Mouse (Mus musculus): Measurements from ENCODE around the gene Shisal2a. TPM values are rescaled to one million over a fixed set of nuclear protein-coding genes. Genes with fewer than 3 reads are reported as not detected.
"Not testable (repeated sequence)": the region's sequence is repeated elsewhere in the genome, so short reads cannot be mapped to it uniquely, and the experiment has no call there.

The Shisal2a gene
- total RNA-seq, 2 experiments from 2014 or later: not detected

DNA sequence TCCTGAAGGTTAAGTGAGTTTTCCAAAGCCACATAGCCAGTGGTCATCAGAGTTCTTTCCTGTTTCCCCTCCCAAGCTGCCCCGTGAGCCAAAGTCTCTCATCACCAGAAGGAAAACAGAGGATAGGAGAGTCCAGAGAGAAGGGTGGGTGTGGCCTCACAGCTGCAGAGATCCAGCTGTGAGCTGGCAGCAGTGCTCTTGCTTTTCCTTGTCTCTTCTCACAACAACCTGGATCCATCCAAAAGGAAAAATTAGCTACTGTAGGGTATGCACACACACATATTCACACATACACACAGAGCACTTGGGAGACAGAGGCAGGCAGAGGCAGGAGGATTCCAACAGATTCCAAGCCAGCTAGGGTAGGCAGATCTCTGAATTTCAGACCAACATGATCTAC is 2.9 kb upstream of the Shisal2a start:
- DNase-seq (ENCODE audit: low spot score in 2 of 2): no peak
- intact Hi-C loops (cut with DNase I): no loop called here

DNA sequence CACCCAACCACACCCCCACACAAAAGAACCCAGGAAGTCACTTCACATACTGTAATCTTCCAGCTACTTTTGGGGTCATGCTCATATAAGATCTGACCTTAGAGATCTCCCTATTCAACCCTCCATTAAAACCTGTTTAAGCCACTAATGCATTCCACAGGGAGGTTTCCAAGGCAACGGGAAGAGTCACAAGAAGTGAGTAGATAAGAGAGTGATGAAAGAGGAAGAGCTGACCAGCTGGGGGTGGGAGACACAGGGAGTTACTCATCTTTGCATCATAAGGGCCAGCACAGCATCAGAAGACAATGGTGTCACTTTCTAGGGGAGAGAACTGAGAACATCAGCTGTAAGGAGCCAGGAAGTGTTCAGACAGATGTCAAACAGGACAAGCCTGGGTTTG is 3.0 kb downstream of the Shisal2a start:
- DNase-seq (ENCODE audit: low spot score in 2 of 2): no peak
- intact Hi-C loops (cut with DNase I): no loop called here

DNA sequence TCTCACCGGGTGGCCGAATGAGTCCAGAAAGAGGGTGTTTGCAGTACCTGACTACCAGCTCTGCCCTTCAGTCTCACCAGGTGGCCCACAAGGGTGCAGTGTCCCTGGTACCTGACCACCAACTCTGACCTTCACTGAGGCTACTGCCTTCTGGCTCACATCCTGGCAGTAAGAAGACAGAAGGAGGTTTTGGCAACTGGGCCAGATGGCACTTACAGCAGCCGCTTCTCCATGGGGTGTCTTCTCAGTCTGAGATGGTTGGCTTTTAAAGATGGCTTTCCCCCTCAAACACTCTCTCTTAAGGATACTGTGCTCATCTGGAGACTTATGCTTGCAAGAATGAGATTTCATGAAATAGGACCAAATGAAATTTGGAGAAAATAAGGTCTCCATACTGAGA is 3.7 kb downstream of the Shisal2a start:
- DNase-seq (ENCODE audit: low spot score in 2 of 2): no peak
- intact Hi-C loops (cut with DNase I): no loop called here

DNA sequence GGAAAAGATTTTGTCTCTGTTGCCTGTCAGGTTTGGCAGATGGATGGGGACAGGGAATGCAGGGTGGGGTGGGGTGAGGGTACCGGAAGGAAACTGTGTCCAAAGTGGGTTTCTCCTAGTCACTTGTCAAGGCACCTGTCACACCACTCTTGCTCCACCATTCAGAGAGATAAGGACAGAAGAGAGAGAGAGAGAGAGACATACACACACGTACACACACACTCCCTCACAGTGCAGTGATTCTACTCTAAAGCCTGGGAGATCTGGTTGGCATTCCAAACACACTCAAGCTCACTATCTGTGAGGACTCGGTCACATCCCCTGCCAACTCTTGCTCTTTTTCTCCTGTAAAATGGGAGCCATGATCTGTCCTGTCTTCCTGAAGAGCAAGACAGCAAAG is 11.0 kb downstream of the Shisal2a start:
- intact Hi-C loops (cut with DNase I): no loop called here
- no peak for DNase-seq (ENCODE audit: low spot score in 2 of 2)

DNA sequence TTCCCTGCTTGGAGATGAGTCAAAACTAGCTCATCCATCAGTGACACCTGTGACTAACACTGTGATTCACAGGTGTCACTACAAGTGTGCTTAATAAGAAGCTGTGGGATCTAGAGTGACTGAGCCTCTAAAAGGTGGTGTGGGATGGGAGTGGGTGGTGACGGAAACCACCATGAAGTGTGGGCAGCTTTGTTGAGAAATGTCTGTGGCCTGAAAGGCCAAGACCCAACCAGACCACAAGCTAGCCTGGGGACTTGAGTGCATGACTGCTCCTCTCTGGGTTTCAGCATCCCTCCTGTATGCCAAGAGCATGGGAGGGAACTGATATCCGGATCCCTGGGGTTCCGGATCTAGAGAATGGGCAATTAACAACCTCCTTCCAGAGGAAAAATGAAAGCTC is 11.7 kb downstream of the Shisal2a start:
- intact Hi-C loops (cut with DNase I): no loop called here

DNA sequence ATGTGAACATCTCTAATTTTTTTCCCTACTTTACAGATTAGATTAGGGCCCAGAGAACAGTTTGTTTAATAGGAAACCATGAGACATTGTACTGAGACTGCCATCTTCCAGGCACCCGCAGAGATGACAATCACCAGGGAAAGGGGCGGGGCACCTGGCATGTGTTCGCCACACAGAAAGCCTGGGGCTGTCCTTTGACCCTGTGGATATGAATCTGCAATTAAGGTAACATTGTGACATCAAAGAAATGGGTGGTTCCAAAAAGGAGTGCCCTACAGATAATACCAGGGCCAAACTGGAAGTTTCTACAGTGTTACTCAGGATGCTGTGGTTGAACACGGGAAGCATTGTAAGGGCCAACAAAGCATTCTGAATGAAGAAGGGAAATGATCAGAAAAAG is 12.7 kb downstream of the Shisal2a start:
- DNase-seq (ENCODE audit: low spot score in 2 of 2): no peak
- intact Hi-C loops (cut with DNase I): no loop called here

More for the DNA sequence above, 11.7 kb downstream of the Shisal2a start:
- no peak for DNase-seq (ENCODE audit: low spot score in 2 of 2)

DNA sequence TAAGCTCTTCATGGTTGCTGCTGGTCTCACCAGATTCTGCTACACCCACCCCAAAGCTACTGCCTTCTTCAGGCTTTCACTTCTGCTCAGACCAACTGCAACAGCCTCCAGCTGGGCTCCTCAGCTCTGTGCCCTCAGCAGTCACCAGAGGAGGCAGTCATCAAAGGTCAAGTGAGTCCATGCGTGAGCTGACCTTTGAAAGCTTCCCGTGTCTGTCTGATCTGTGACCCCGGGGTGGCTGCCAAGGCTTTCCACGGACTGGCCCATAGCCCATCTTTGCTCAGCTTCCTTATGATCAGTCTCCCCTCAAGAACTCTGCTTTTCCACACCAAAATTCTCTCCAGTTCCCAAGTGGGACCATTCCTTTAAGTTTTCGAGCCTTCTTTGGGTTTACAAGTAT is 13.9 kb downstream of the Shisal2a start:
- intact Hi-C loops (cut with DNase I): no loop called here
- DNase-seq (ENCODE audit: low spot score in 2 of 2): no peak

DNA sequence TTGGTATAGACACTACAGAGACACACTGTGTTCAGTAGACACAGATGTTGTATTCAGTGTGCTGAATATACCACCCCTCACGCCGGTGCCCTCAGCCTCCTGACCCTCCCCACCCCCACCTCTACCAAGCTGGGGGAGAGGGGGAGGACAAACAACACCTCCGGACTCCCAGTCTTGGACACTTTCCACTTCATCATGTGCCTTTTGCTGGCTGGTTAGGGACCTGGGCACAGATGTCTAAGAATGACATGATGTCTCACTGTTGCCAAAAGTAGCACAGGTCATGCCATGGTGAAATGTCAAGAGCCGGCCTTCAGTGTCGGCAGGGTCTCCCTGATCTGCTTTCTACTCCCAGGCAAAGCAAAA is 19.1 kb downstream of the Shisal2a start:
- intact Hi-C loops (cut with DNase I): no loop called here
- no peak for DNase-seq (ENCODE audit: low spot score in 2 of 2)

DNA sequence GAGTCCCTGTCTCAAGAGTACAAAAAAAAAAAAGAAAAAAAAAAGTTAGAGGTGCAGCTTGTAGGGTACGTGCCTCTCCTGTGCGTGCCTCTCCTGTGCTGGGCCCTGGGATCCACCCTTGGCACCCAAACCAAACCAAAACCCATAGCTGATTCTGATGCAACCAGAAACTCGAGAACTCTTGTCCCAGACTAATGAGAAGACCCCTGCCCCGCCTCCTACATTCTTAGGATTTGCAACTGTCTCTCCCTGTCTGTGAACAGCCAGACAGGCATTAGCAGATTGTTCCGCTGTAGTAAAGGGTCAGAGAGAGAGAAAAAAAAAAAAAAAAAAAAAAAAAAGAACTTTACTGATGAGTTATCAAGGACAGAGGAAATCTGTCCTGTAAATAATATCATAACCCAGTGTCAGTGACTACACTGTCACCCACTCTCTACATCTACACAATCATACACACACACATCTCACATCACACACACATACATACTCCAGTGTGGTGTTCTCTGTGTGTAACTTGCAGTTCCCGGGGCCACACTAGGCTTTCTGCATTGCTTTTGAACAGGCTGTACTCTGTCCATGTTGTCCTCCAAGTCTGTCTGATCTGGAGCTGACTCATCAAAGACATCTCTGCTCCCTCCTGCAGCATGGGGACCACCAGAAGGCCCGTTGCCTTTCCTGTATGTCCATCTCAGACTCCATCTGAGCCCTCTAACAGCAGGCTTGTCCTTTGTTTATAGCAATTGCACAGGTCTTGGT is 19.6 kb downstream of the Shisal2a start:
- intact Hi-C loops (cut with DNase I): no loop called here
- no peak for DNase-seq (ENCODE audit: low spot score in 2 of 2)

DNA sequence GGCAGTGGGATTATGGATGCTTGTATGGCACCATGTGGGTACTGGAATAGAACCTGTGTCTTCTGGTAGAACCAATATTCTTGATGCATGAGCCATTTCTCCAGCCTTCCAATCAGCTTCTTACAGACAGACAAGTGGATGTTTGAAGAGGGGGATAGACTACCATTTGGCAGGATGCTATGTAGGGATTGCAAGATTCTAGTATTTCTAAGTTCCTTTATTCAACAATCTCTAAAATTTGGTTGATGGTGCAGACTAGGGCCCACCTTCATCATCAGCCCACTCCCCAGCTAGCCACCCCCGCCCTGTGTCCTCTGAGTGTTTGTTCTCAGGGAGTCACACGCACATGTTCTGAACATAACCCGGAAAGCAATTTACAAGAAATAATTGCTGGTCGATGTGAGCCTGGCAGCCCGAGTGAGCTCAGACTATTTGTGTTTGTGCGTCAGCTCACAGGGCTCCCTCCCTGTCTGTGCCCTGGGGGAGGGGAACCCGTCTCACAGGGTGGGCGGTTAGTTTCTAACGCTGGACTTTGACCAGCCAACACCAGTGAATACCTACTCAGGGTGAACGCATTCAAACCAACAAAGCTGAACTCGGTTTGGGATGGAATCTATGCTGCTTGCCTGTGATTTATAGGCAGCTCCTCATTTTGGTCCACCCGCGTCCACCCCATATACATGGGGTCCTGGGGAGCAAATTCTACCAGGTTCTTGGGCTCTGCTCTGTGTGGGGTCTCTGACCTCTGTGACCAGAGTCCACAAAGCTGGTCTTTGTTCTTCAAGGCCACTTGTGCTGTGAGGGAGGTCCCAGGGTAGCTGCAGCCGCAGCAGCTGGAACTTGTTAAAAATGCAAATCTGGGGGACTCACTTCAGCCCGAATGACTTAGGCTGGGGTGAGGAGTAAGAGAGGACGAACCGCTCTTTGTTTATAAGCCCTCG is 20.6 kb downstream of the Shisal2a start:
- DNase-seq (ENCODE audit: low spot score in 2 of 2): peak in 1 of 2 experiments; percentile 9
- intact Hi-C loops (cut with DNase I): no loop called here

DNA sequence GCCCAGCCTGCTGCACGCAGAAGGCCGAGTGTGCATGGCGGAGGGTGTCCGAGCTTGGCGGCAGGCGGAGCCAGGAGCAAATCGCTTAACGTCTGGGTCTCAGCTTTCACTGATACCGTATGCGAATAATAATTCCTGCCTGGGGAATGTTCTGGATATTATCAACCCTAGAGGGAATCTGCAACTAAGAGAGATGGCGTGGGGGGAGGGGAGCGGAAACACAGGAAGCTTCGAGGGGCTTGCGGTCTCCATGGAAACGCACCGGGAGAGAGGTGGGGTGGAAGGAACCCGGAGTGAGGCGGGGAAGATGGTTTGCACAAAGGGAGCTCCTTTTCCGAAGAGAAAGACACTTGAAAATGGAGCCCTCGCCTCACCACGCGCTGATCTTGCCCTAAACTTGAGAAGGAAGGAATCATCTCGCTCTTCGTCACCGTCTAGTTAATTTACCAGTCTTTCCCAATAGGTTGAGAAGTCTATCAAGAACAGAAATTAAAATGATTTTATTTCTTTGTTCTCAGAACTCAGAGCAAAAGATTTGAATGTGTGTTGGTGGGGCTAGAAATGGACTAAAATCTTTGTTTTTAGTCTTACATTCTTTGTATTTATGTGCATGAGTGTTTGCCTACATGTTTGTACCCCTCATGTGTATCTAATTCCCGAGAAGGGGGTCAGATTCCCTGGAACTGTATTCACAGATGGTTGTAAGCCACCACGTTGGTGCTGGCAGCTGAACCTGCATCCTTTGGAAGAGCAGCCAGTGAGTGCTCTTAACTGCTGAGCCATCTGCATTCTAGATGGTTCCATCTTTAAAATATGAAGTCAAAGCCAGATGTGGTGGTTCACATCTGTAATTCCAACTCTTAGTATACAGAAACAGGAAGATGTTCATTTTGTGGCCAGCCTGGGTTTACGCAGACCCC is 22.8 kb downstream of the Shisal2a start:
- DNase-seq (ENCODE audit: low spot score in 2 of 2): peak; percentile 76 to 84
- intact Hi-C loops (cut with DNase I): no loop called here

DNA sequence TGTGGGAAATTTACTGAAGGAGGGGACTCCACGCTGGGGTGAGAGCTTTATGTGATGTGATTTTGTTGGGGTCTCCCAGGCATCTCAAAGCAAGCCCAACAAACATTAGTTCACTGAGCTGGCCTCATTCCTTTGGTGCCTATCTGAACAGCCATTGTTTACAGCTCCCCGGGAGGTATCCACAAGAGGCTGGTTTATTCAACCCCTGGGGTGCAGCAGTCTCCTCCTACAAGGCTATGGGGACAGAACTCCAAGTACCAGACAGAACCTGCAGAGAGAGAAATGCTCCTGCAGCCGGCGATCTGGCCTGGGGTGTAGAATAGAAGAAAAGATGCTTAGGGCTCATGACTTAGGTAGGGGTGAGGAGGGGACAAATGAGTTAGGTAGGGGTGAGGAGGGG is 24.7 kb downstream of the Shisal2a start:
- DNase-seq (ENCODE audit: low spot score in 2 of 2): no peak
- intact Hi-C loops (cut with DNase I): no loop called here

DNA sequence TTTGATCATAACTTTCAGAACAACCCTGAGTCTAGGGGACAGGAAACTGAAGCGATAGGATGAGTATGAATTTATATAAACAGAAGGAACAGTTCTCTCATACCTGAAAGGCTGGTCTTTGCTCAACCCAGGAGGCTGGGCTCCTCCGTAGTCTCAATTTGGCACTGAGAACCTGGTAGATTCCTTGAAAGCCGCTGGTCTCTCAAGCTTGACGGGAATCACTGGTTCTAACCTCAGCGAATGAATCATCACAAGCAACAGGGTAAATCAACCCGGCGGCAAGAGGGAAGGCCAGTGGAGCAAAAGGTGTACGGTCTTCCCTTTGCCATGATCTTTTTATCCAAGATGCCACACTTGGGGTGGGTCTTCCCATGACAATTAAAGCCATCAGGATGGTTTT is 25.7 kb downstream of the Shisal2a start:
- no peak for DNase-seq (ENCODE audit: low spot score in 2 of 2)
- intact Hi-C loops (cut with DNase I): no loop called here

DNA sequence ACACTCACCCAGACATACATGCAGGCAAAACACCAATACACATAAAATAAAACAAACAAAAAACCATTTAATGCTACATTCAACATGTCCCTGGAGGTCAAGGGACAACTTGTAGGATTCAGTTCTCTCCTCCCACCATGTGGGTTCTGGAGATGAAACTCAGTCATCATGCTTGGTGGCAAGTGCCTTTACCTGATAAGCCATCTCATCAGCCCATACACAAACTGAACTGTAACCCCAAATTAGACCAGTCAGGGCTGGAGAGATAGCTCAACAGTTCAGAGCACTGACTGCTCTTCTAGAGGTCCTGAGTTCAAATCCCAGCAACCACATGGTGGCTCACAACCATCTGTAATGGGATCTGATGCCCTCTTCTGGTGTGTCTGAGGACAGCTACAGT is 29.6 kb downstream of the Shisal2a start:
- intact Hi-C loops (cut with DNase I); DNase-seq (ENCODE audit: low spot score in 2 of 2): not testable (repeated sequence)

DNA sequence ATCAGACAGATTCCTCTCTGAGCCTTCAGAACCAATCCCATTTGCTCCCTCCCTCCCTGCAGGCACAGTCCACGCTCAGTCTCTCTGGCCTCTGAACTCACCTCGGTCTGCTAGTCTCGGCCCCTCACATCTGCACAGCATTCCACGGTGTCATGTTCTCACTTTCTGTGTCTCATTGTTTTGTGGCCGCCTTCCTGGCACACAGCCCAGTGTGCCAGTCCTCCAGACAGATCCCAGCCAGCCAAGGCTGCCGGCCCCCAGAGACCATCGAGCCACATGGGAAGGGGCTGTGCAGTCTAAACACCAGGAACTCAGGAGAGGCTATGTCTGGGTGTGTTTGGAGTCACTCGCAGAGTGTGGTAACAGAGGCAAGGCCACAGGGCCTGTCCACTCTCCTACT is 32.3 kb downstream of the Shisal2a start:
- no peak for DNase-seq (ENCODE audit: low spot score in 2 of 2)
- intact Hi-C loops (cut with DNase I): no loop called here

DNA sequence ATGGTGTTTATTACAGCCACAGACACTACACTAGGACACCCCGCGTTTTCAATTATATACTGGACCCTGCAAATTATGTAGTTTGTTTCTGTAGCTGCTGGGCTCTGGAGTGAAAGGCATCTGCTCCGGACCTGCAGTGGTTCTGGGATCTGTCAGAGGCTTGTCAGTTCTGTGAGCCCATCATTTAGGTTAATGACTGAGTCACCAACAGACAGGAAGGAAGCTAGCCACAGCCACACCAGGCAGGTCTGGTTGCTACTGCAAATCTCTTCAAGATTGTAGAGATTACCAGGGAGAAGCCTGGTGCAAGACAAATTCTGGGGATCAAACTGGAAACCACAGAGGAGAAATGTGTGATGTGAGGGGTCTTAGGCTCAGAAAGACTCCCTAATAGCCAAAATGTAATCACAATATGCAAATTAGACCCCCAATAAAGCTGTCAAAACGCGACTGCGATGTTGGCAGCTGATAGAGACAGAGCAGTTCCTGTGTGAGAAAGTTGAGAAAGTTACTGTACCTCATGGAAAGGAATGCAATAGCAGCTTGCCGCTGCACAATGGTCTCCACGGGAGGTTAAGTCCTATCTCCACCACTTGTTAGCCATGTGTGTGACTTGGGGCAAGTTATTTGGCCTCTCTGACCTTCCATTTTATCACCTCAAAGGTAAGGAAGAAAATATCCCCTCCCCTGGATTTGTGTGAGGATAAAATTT is 33.2 kb downstream of the Shisal2a start:
- intact Hi-C loops (cut with DNase I): no loop called here
- no peak for DNase-seq (ENCODE audit: low spot score in 2 of 2)

DNA sequence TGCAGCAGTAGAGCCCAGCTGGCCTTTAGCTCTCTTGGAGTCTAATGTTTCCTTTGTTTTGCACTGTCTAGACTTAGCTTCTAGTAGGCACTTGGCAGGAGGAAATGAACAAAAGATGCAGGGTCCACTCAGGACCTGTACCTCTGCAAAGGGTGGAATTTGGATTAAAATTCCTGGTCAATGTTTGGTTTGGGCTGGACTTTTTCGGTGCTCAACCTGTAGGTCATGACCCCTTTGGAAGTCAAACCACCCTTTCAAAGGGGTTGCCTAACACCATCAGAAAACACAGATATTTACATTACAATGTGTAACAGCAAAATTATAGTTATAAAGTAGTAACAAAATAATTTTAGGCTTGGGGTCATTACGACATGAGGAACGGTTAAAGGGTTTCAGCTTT is 34.1 kb downstream of the Shisal2a start:
- intact Hi-C loops (cut with DNase I): no loop called here
- no peak for DNase-seq (ENCODE audit: low spot score in 2 of 2)

DNA sequence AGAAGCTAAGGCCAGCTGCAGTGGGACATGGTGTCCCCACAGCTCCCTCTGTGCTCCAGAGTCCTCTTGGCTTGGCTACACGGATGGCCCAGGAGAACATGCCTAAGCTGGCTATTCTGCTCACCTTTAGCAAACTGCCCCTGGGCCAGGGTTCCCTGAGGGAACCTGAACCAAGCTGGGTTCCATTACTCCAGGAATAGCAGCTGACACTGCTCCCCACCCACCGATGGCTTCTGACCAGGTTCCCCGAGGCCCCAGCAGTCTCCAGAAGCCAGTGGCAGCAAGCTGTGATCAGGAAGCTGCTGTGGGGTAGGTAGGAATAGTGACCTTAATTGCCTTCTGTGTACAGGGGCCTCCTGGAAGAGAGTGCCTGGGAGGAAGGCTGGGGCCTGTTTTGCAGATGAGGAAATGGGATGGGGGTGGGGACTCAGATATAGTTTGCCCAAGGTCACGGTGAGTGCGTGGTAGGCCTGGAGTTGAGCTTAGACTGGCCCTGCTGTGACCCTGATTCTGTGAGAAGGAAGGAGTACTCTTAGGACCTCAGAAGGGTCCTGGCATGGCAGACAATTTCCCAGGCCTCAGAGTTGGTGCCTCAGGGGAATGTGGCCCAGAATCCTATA is 34.8 kb downstream of the Shisal2a start:
- intact Hi-C loops (cut with DNase I): no loop called here
- no peak for DNase-seq (ENCODE audit: low spot score in 2 of 2)

DNA sequence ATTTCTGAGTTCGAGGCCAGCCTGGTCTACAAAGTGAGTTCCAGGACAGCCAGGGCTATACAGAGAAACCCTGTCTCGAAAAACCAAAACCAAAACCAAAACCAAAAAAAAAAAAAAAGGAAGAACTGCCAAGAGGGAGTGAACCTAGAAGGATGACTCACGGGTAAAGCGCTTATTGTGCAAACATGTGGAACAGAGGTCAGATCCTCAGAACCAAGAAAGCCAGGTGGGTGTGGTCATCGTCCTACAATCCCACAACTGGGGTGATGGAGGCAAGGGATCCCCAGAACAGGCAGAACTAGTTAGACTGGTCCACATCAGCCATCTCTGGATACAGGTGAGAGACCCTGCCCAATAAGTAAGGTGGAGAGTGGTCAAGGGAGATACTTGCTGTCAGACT is 36.0 kb downstream of the Shisal2a start:
- intact Hi-C loops (cut with DNase I): no loop called here
- no peak for DNase-seq (ENCODE audit: low spot score in 2 of 2)

All from left cerebral cortex, postnatal 14 days (tissue).